Mouse (Mus musculus) lung, postnatal 14 days (tissue): ENCODE measurements around the gene Slfn9.
A peak's percentile ranks its signal among the peaks of the same experiment; 100 is the strongest.
"Not testable (repeated sequence)": the region's sequence is repeated elsewhere in the genome, so short reads cannot be mapped to it uniquely, and the experiment has no call there.

ENCODE experiments used
- DNase-seq: peaks from one replicate; pipeline ENCODE4 v3.0.0; 2021

The Slfn9 gene

DNA sequence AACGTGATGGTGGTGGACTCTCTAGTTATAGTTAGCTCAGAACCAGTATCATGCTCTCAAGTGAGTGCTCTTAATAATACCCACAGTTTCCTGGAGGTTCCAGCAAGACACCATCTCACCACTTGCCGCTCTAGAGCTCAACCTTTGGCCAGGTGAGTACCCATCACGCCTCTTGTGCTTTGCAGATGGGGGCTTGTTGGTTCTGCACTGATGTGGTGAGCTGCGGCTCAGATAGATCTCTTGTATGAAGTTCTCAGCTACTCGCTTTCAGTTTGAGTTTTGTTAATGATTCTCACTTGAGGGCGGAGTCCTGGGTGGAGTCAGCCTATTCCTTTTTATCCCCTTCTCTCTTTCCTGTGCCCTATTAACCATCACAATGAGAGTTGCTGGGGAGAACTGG, 37.0 kb downstream of the Slfn9 start:
- no peak for DNase-seq

- DNase-seq = peak; percentile 21
Measured at GRCm38 (mm10) chr11:82952612-82953542, 38.8 kb downstream of the Slfn9 start.

GRCm38 (mm10) chr11:82951865-82952611, 39.6 kb downstream of the Slfn9 start:
- peak; percentile 77 for DNase-seq

DNA sequence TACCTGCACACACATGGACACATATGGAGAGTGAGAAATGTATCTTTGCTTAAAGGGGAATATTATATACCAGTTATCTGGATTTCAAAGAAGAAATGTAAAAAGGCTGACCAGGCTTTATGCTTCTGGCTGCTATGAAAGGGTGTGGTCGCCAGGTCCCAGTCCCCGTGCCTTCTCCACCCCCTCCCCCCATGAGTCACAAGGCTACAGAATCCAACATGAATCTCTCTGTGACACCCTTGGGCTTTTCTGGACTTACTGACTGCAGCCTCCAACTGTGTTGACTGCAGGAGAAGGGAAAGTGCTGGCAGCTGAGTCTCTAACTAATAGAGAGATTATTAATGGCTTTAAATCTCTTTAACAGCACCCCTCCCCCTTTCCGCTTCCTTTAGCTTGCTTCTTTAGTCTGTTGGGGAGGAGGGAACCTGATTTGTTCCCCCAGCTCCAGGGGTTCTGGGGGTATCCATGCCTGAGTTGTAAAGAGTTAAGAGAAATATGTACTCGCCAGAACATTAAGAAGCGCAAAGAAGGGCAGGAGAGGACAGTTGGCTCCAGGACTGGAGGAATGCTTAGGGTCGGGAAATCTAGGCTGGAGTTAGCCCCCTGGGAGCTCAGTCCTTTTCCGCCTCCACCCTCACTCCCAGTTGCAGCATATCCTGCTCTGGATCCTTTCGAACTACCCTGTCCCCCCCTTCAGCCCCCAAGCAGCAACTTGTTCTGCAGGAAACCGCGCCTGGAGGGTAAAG, 40.7 kb downstream of the Slfn9 start, which contains the start of gene Slfn5:
Gene Slfn5 (plus strand): TSS at position 614 of the 746 bp plus-strand sequence.
- DNase-seq = peak; percentile 47

- peak; percentile 21 for DNase-seq
Measured at GRCm38 (mm10) chr11:82949036-82949435, 42.6 kb downstream of the Slfn9 start.

DNA sequence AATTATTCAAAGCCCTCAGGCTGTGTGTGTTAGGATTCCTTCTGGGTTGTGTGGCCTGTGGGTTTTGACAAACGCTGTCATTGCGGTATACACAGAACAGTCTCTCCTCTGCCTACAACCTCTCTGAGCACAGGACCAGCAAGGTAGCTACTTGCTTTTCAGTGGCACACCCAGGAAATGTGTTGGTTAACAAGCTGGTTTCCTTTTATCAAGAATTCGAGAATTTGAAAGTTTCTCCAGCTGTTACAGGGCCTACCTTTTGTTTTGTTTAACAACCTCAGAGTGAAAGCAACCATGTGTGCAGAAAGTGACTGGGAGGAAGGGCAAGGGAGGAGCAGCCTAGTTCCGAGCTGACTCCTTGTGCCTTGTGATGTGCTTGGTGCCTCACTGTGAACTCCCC, 44.2 kb downstream of the Slfn9 start:
- DNase-seq = no peak

DNA sequence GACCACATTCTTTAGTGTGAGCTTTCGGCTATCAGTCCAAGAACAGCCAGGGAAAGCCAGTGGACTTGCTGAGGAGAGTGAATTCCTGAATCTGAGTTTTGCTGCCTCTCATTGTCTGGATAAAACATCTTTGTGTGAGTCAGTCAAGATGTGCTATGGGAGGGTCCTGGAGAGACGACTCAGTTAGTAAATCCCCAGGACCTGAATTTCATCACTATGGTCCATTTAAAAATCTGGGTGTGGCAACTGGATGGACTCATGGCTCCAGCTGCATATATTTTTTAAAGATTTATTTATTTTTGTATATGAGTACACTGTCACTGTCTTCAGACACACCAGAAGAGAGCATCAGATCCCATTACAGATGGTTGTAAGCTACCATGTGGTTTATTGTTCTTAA, 46.0 kb downstream of the Slfn9 start:
- DNase-seq = no peak

DNA sequence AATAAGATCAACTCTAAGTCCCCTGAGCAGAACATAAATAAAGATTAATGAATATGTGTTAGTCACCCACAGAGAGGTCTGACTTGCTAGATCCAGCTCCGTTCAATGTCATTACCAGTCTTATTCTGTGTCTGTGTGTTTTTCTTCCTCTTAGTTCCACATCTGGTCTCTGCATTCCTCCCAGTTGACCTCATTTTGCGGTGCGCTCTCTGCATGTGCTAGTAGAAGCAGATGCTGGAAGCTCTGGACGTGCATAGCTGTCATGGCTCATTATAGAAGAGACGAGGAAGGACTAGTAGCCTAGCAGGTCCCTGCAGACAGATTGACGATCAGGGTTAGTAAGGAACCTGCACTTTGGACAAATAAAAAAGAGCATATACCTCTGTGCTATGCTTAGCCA, 48.3 kb downstream of the Slfn9 start:
- DNase-seq = no peak

DNA sequence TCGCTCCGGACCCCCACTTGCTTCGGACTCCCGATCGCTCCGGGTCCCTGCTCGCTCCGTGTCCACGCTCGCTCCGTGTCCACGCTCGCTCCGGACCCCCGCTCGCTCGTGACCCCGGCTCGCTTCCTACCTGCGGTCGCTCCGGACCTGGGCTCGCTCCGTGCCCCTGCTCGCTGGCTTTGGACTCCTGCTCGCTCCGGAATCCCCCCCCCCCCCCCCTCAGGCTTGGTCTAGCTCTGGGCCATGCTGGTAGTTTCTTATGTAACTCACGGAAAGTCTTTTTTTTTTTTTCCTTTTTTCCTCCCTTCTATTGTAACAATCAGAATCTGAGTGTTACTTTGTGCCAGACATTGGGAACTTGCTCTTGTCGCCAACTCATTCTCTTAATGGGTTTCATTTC, 58.4 kb downstream of the Slfn9 start:
- no peak for DNase-seq

GRCm38 (mm10) chr11:82931671-82932450, 59.8 kb downstream of the Slfn9 start:
- not testable (repeated sequence) for DNase-seq

- not testable (repeated sequence) for DNase-seq
Measured at GRCm38 (mm10) chr11:82931161-82931560, 60.5 kb downstream of the Slfn9 start.

- not testable (repeated sequence) for DNase-seq
Measured at GRCm38 (mm10) chr11:82930391-82930955, 61.2 kb downstream of the Slfn9 start.

DNA sequence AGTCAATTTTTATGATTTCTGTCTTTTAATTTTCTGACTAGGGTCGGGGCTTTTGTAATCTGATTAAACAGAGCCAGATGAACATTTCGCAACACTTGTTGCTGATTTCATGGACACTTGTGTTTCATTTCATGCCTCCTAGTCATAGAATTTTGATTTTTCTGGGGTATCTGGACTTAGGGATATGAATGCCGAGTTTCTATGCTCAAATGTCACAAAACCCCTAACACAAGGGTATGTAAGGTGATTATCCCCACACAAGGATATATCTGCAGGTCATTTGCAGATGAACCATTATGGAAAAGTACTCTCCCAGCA, 62.0 kb downstream of the Slfn9 start:
- no peak for DNase-seq

GRCm38 (mm10) chr11:82928897-82929632, 62.6 kb downstream of the Slfn9 start:
- DNase-seq = no peak
